ENCODE assay signal across 13 mouse cellular contexts in genomic region chr10:60252606-60253005, GRCm38 (mm10). TPM values are rescaled to one million over a fixed set of nuclear protein-coding genes. Genes with fewer than 3 reads are reported as not detected.
DNase-seq lines count a peak whose midpoint lies in the region; ATAC-seq and TF ChIP-seq lines count a peak whose summit lies in the region.
"Had no signal": no experiment of that assay in that cellular context is flagged by ENCODE, and none has a peak within 500 bp of the region (broad histone marks: within the 10 kb centered on the region; RNA-seq: fewer than 3 reads in every experiment).

No protein-coding gene starts in this region.

- peak; percentile 72 for ATAC-seq in lung, postnatal 0 days
- ATAC-seq in intestine, postnatal 0 days, result peak; percentile 21; the same call in 1 of the 2 replicates
- no peak for ATAC-seq in forebrain, embryonic 11.5 days (replicated peaks; ENCODE audit: low FRiP score)

- DNase-seq in lung, postnatal 0 days (ENCODE audit: low spot score), result peak; percentile 64
- DNase-seq in lung, adult 2 months, result no peak
- DNase-seq in adrenal gland, postnatal 14 days, result peak; percentile 62
- DNase-seq in skeletal muscle tissue, adult 2 months (ENCODE audit: low read depth, low spot score), result peak; percentile 42
- DNase-seq in right cerebral cortex, adult 2 months (ENCODE audit: low spot score in 2 of 2), result no peak
- no peak for DNase-seq in heart, embryonic 10.5 days (ENCODE audit: low spot score)
- no peak for DNase-seq in forebrain, embryonic 11.5 days (ENCODE audit: low spot score)
- DNase-seq: heart, postnatal 14 days had no signal

- WGBS in lung, postnatal 0 days, result 60% methylated on average over 4 of the region's 4 CpGs
- 61% methylated on average over 4 of the region's 4 CpGs for WGBS in lung, adult 2 months
- 62% methylated on average over 4 of the region's 4 CpGs for WGBS in intestine, postnatal 0 days
- WGBS in heart, embryonic 10.5 days, result 68% methylated on average over 4 of the region's 4 CpGs
- 78% methylated on average over 4 of the region's 4 CpGs for WGBS in forebrain, embryonic 11.5 days

- no peak for TF ChIP-seq CTCF in lung, postnatal 0 days (IDR thresholded peaks at IDR 0.05)
- TF ChIP-seq CTCF in lung, adult 2 months (IDR thresholded peaks at IDR 0.05; ENCODE audit: insufficient read depth, low read length), result no peak
- TF ChIP-seq CTCF in intestine, postnatal 0 days (IDR thresholded peaks at IDR 0.05; ENCODE audit: low read depth), result no peak

- no peak overlapping the region for H3K4me2 ChIP-seq in lung, postnatal 0 days (replicated peaks; ENCODE audit: low read depth, low read length)
- H3K4me2 ChIP-seq in intestine, postnatal 0 days (replicated peaks; ENCODE audit: low read depth), result no peak overlapping the region
- H3K4me2 ChIP-seq in forebrain, embryonic 11.5 days (ENCODE audit: low read depth, low read length, severe bottlenecking), result no peak overlapping the region
- H3K4me2 ChIP-seq: kidney, embryonic 15.5 days; neural tube, embryonic 12.5 days had no signal

- no peaks in the 10 kb centered on the region for H3K9me3 ChIP-seq in lung, postnatal 0 days (ENCODE audit: low read length)
- H3K9me3 ChIP-seq in intestine, postnatal 0 days (ENCODE audit: control insufficient read depth), result no peaks in the 10 kb centered on the region
- no peaks in the 10 kb centered on the region for H3K9me3 ChIP-seq in heart, embryonic 10.5 days
- H3K9me3 ChIP-seq in forebrain, embryonic 11.5 days (ENCODE audit: control insufficient read depth, low read length), result no peaks in the 10 kb centered on the region
- H3K9me3 ChIP-seq: kidney, embryonic 15.5 days; megakaryocyte, embryonic 14.5 days; neural tube, embryonic 12.5 days had no signal

- H3K4me1 ChIP-seq in lung, postnatal 0 days (ENCODE audit: insufficient read depth, low read depth, low read length), result no peaks in the 10 kb centered on the region
- no peaks in the 10 kb centered on the region for H3K4me1 ChIP-seq in lung, adult 2 months (ENCODE audit: control insufficient read depth, insufficient read depth, low read length)
- 0 out of 2 replicates have a peak, but pooled peaks cover 5% of the 10 kb centered on the region for H3K4me1 ChIP-seq in intestine, postnatal 0 days (replicated peaks; ENCODE audit: control insufficient read depth, insufficient read depth, low read length)
- peaks cover 2% of the 10 kb centered on the region; the same call in 1 of the 2 replicates for H3K4me1 ChIP-seq in heart, embryonic 10.5 days
- H3K4me1 ChIP-seq in forebrain, embryonic 11.5 days (replicated peaks; ENCODE audit: control insufficient read depth, insufficient read depth, low read length), result no peaks in the 10 kb centered on the region
- H3K4me1 ChIP-seq: neural tube, embryonic 12.5 days had no signal

- no peak for TF ChIP-seq POLR2A in lung, adult 2 months (IDR thresholded peaks at IDR 0.05; ENCODE audit: borderline replicate concordance, extremely low read depth, low read depth, low read length)

- TF ChIP-seq EP300 in lung, postnatal 0 days (IDR thresholded peaks at IDR 0.05), result no peak

- no peak overlapping the region for H3K4me3 ChIP-seq in lung, postnatal 0 days (ENCODE audit: low read depth, low read length)
- H3K4me3 ChIP-seq in lung, adult 2 months (replicated peaks; ENCODE audit: extremely low read depth, low read depth, low read length), result no peak overlapping the region
- H3K4me3 ChIP-seq in intestine, postnatal 0 days (ENCODE audit: low read depth, low read length), result no peak overlapping the region
- no peak overlapping the region for H3K4me3 ChIP-seq in heart, embryonic 10.5 days
- H3K4me3 ChIP-seq in forebrain, embryonic 11.5 days (ENCODE audit: low read depth, low read length), result no peak overlapping the region
- H3K4me3 ChIP-seq: erythroblast, embryonic 14.5 days; kidney, embryonic 15.5 days; megakaryocyte, embryonic 14.5 days; neural tube, embryonic 12.5 days had no signal

- no peaks in the 10 kb centered on the region for H3K36me3 ChIP-seq in lung, postnatal 0 days (ENCODE audit: insufficient read depth, low read length)
- H3K36me3 ChIP-seq in intestine, postnatal 0 days (ENCODE audit: control insufficient read depth, insufficient read depth), result no peaks in the 10 kb centered on the region
- H3K36me3 ChIP-seq in heart, embryonic 10.5 days, result no peaks in the 10 kb centered on the region
- no peaks in the 10 kb centered on the region for H3K36me3 ChIP-seq in forebrain, embryonic 11.5 days (ENCODE audit: control insufficient read depth, insufficient read depth, low read length)
- H3K36me3 ChIP-seq: kidney, embryonic 15.5 days; neural tube, embryonic 12.5 days had no signal

- H3K27me3 ChIP-seq in lung, postnatal 0 days (replicated peaks; ENCODE audit: insufficient read depth, low read length), result no peaks in the 10 kb centered on the region
- no peaks in the 10 kb centered on the region for H3K27me3 ChIP-seq in intestine, postnatal 0 days (replicated peaks; ENCODE audit: control insufficient read depth, insufficient read depth, low read length)
- H3K27me3 ChIP-seq in heart, embryonic 10.5 days (ENCODE audit: insufficient read depth, poor library complexity, severe bottlenecking), result no peaks in the 10 kb centered on the region
- no peaks in the 10 kb centered on the region for H3K27me3 ChIP-seq in forebrain, embryonic 11.5 days (ENCODE audit: control insufficient read depth, insufficient read depth, low read length)
- H3K27me3 ChIP-seq: kidney, embryonic 15.5 days; neural tube, embryonic 12.5 days had no signal

- no peak overlapping the region for H3K9ac ChIP-seq in lung, postnatal 0 days (replicated peaks; ENCODE audit: low read depth)
- H3K9ac ChIP-seq in intestine, postnatal 0 days (ENCODE audit: low read depth, low read length), result no peak overlapping the region
- no peak overlapping the region for H3K9ac ChIP-seq in forebrain, embryonic 11.5 days (ENCODE audit: low read length)
- H3K9ac ChIP-seq: kidney, embryonic 15.5 days; neural tube, embryonic 12.5 days had no signal

- H3K27ac ChIP-seq in lung, postnatal 0 days (ENCODE audit: low read length), result no peak overlapping the region
- H3K27ac ChIP-seq in intestine, postnatal 0 days (ENCODE audit: low read depth, low read length), result no peak overlapping the region
- H3K27ac ChIP-seq in heart, embryonic 10.5 days, result no peak overlapping the region
- H3K27ac ChIP-seq in forebrain, embryonic 11.5 days (ENCODE audit: low read depth, low read length), result no peak overlapping the region
- H3K27ac ChIP-seq: kidney, embryonic 15.5 days; neural tube, embryonic 12.5 days had no signal

RNA-seq across cellular contexts. Expression of gene Psap, which starts 24.8 kb away (rescaled TPM):
- 120 and 128 TPM in 2 replicates for polyA plus RNA-seq in lung, postnatal 0 days (2015; fragmentation: Nextera tagmentation; extraction: Ambion mirVana)
- polyA plus RNA-seq in lung, adult 2 months (2012; rRNA removed), result 993 and 1,289 TPM in 2 replicates
- total RNA-seq in adrenal gland, postnatal 14 days (2021), result 876 and 969 TPM in 2 replicates
- 135 and 137 TPM in 2 replicates for polyA plus RNA-seq in intestine, postnatal 0 days (2015; fragmentation: Nextera tagmentation; extraction: Ambion mirVana)
- polyA plus RNA-seq in heart, embryonic 10.5 days (2016; fragmentation: Nextera tagmentation; extraction: Ambion mirVana), result 74.3 and 75.2 TPM in 2 replicates
- 63.6 and 74.2 TPM in 2 replicates for polyA plus RNA-seq in forebrain, embryonic 11.5 days (2014; fragmentation: Nextera tagmentation; extraction: Ambion mirVana)

RNA-seq across cellular contexts. Expression of gene Chst3, which starts 33.5 kb away (rescaled TPM):
- polyA plus RNA-seq in lung, postnatal 0 days (2015; fragmentation: Nextera tagmentation; extraction: Ambion mirVana), result 1.8 TPM in 2 replicates
- 21.7 and 23.9 TPM in 2 replicates for polyA plus RNA-seq in lung, adult 2 months (2012; rRNA removed)
- total RNA-seq in adrenal gland, postnatal 14 days (2021), result 2.0 and 5.4 TPM in 2 replicates
- 0.27 and 0.29 TPM in 2 replicates for polyA plus RNA-seq in intestine, postnatal 0 days (2015; fragmentation: Nextera tagmentation; extraction: Ambion mirVana)
- 0.51 and 0.89 TPM in 2 replicates for polyA plus RNA-seq in heart, embryonic 10.5 days (2016; fragmentation: Nextera tagmentation; extraction: Ambion mirVana)
- polyA plus RNA-seq in forebrain, embryonic 11.5 days (2014; fragmentation: Nextera tagmentation; extraction: Ambion mirVana), result 2.8 and 3.2 TPM in 2 replicates
- polyA plus RNA-seq: erythroblast, embryonic 14.5 days had no signal

Comparison
In these comparisons a context has a peak if more than half of its experiments do, and no peak if none do; other contexts are left out.
1. DNase-seq: peak in lung, postnatal 0 days (single experiment), adrenal gland, postnatal 14 days (single experiment) and skeletal muscle tissue, adult 2 months (single experiment); none in lung, adult 2 months (single experiment), right cerebral cortex, adult 2 months (0 of 2), heart, embryonic 10.5 days (single experiment) and forebrain, embryonic 11.5 days (single experiment).